Mouse (Mus musculus) E14TG2a.4 (cell line): ENCODE data around the gene Plxnd1.

Experiments used
- CTCF ChIP-seq: conservative IDR thresholded peaks from 2 replicates; pipeline ENCODE4 v1.5.1; 2014; ENCODE audit warnings: low read length
- POU5F1 ChIP-seq: IDR thresholded peaks from 2 replicates; pipeline ENCODE4 v1.6.1; 2014; ENCODE audit warnings: low read length, borderline replicate concordance

GRCm38 (mm10) chr6:116007561-116008173, 12.9 kb upstream of the Plxnd1 start:
- TF ChIP-seq CTCF (peak; percentile 63), POU5F1 (no peak)
